Mouse (Mus musculus): ENCODE data around the gene Rasa3. TPM values are rescaled to one million over a fixed set of nuclear protein-coding genes. Genes with fewer than 3 reads are reported as not detected.

Rasa3 gene
- total RNA-seq, 1 experiment from 2014 or later, result 443 TPM

- 0 out of 2 replicates have a peak, but pooled peaks have one; percentile 13 for ATAC-seq (ENCODE audit: extremely low read depth, insufficient number of reproducible peaks, low FRiP score, poor library complexity, severe bottlenecking)
These were observed 81.5 kb downstream of the Rasa3 start for GRCm38 (mm10) chr8:13595861-13596260.

DNA sequence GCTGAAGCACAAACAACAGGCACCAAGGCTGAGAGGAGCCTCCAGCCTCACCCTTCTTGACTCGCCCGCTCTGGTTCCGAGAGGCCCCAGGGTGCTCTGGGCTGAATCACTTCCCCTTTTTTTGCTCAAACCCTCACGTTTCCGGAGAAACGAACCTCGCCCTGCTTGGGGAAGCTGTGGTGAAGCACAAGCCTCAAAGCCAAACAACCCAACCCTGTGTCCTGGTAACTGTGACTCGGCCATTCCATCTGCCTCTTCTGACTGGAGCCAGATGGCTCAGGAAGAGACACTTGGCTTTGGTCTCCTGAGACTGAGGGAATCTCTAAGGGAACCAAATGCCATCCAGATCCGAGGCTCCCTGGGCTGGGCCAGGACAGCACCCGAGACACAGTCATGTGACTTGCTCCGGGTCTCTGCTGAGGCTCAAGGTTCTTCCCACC is 82.5 kb downstream of the Rasa3 start:
- peak; percentile 86 for ATAC-seq (ENCODE audit: extremely low read depth, insufficient number of reproducible peaks, low FRiP score, poor library complexity, severe bottlenecking)

DNA sequence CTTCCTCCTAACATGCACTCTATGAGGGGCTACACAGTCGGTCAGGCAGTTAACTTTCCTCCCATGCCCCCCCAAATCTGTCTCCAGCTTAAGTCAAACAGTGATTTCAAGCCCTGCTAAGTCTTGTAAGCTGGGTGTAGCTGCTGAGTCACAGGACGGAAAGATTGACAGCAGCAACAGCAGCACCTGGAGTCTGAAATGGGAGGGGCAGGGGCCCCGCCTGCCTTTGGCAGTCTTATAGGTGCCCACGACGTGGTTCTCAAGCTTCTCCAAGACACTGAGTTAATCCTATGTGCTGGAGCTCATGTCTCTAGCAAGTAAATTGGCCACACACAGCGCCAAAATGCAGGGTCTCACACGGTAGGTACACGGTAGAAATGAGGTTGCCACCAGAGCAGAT is 84.1 kb downstream of the Rasa3 start:
- ATAC-seq (ENCODE audit: extremely low read depth, insufficient number of reproducible peaks, low FRiP score, poor library complexity, severe bottlenecking), result no peak

- no peak for ATAC-seq (ENCODE audit: extremely low read depth, insufficient number of reproducible peaks, low FRiP score, poor library complexity, severe bottlenecking)
These were observed 86.2 kb downstream of the Rasa3 start for GRCm38 (mm10) chr8:13591246-13591645.

DNA sequence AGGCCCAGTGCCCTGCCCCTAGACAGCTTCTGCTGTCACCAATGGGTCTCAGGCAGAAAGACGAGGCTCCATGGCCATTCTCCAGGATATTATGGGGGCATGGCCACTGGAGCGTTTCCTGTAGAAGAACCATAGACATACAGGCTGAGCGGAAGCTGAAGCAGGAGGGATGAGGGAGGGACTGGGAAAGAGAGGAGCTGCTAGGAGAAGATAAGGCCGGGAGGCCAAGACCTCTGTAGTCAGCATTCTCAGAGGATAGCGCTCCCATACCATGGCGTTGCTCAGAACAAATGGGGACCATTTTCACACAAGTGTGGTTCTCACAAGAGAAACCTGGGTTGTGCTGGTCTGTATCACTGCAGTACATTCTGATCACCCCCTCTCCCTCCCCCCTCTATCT is 88.3 kb downstream of the Rasa3 start:
- ATAC-seq (ENCODE audit: extremely low read depth, insufficient number of reproducible peaks, low FRiP score, poor library complexity, severe bottlenecking), result no peak

GRCm38 (mm10) chr8:13584652-13585051 is 92.8 kb downstream of the Rasa3 start:
- ATAC-seq (ENCODE audit: extremely low read depth, insufficient number of reproducible peaks, low FRiP score, poor library complexity, severe bottlenecking), result no peak

GRCm38 (mm10) chr8:13577869-13578268 is 99.5 kb downstream of the Rasa3 start:
- no peak for ATAC-seq (ENCODE audit: extremely low read depth, insufficient number of reproducible peaks, low FRiP score, poor library complexity, severe bottlenecking)

- no peak for ATAC-seq (ENCODE audit: extremely low read depth, insufficient number of reproducible peaks, low FRiP score, poor library complexity, severe bottlenecking)
These were observed 105.4 kb downstream of the Rasa3 start for GRCm38 (mm10) chr8:13571999-13572398.

GRCm38 (mm10) chr8:13562118-13562517 is 115.3 kb downstream of the Rasa3 start, which contains the start of gene 1700029H14Rik:
Gene 1700029H14Rik, minus strand, starts transcription at chr8:13562461.
- ATAC-seq (ENCODE audit: extremely low read depth, insufficient number of reproducible peaks, low FRiP score, poor library complexity, severe bottlenecking), result peak; percentile 14; the same call in 1 of the 2 replicates

DNA sequence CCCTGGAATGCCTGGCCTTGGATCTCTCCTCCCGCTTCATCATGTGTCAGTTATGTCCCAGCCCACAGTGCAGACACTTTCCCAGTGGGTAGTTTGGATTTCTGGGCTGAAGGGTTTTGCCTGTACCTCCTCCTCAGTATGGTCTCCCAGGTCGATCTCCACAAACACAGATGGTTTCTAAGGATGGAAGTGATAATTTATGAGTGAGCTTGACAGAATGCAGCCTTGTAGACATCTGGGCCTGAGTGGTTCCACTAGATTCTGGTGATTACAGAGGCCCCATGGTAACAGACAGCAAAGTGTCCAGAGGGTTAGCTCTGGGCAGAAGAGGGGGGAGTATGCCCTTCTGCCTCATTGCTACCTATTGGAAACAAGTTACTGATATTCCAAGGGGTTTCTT is 119.9 kb downstream of the Rasa3 start:
- no peak for ATAC-seq (ENCODE audit: extremely low read depth, insufficient number of reproducible peaks, low FRiP score, poor library complexity, severe bottlenecking)

GRCm38 (mm10) chr8:13551574-13551830 is 125.9 kb downstream of the Rasa3 start:
- ATAC-seq (ENCODE audit: extremely low read depth, insufficient number of reproducible peaks, low FRiP score, poor library complexity, severe bottlenecking), result no peak

DNA sequence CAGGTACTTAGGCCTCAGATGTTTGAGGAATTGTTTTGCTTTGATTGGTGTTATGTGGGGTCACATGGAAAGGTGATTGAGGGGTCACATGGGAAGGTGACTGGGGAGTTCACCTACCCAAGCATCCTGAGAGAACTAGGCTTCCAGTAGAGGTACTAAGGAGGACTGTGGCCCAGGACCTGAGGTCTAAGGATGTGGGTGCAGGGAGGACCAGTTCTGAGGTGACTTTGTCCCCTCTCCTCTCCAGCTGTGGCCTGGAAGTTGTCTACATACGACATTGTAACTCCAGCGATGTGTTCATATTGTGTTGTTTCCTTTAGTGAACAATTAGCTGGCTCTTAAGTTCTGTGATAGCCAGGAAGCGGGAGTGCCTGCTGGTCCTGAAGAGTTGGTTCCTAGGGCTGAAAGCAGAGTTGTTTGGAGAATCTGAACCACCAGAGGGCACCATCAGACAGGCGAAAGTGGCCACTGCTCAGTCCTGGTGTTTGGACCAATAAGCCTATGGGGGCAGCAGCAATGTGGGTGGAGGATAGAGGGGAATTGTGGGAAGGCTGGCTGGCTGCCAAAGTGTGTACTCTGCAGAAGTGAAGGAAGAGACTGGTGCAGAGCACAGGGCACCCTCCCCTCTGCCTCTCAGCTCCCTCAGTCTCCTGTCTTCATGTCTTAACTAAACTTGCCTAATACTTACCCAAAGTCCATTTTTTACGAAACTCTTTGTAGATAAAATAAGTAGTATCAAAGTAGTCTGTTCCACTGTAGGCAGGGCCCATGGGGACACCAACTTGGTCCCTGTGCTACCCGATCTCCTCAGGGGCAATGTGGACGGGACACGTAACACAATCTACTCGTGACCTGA is 126.5 kb downstream of the Rasa3 start:
- ATAC-seq (ENCODE audit: extremely low read depth, insufficient number of reproducible peaks, low FRiP score, poor library complexity, severe bottlenecking), result peak; percentile 67

DNA sequence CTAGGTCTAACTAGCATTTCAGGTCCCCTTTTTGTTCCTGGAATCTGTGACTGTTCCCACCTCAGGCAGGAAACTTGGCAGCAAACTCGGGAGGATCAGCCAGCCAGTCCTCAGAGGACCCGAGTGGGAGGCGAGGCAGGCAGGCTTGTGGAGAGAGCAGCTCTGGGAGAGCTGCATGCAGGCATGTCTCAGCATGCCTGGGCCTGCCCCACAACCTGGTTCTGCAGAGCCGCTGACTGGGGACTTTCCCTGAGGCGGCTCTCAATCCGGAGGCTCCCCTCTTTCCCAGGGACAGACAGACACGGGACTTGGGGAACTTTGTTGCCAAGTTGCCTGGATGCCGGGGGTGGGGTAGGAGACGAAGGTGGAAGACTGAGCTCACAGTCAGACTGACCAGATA is 128.6 kb downstream of the Rasa3 start:
- no peak for ATAC-seq (ENCODE audit: extremely low read depth, insufficient number of reproducible peaks, low FRiP score, poor library complexity, severe bottlenecking)

DNA sequence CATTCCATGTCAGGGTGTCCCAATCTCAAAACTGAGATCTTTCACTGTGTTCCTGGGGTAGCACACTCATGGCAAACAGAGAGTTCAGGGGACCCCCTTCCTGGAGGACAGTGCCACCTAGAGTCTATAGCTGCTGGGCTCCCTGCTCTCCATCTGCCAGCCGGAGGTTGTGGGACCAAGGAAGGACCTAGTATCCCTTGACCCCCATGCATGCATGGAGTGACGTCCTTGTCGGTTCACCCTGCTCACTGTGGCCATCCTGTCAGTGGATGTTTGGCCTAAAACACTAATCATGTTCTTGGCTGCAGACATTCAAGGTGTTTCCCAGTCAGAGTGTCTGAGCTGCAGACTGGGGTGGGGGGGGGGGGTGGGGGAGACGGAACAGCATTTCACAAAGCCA is 129.2 kb downstream of the Rasa3 start:
- no peak for ATAC-seq (ENCODE audit: extremely low read depth, insufficient number of reproducible peaks, low FRiP score, poor library complexity, severe bottlenecking)

GRCm38 (mm10) chr8:13546421-13546820 is 131.0 kb downstream of the Rasa3 start:
- no peak for ATAC-seq (ENCODE audit: extremely low read depth, insufficient number of reproducible peaks, low FRiP score, poor library complexity, severe bottlenecking)

DNA sequence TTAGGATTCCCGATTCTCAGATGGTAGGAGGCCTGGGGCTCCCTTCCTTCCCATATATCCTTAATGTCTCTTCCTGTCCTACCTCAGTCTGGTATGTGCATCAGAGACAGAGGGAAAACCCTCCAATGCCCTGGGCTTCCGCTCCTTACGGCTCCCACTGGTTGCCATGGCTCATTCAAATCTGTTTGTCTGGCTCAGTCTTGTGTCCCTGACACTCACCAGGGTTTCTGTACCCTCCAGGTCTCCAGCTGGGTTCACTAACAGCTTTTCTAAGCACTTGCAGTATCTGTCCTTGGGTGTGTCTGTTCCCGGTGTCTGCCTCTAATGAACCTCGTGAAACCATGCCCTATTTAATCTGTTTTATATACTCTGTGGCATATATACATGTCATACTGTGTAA is 135.9 kb downstream of the Rasa3 start:
- no peak for ATAC-seq (ENCODE audit: extremely low read depth, insufficient number of reproducible peaks, low FRiP score, poor library complexity, severe bottlenecking)

DNA sequence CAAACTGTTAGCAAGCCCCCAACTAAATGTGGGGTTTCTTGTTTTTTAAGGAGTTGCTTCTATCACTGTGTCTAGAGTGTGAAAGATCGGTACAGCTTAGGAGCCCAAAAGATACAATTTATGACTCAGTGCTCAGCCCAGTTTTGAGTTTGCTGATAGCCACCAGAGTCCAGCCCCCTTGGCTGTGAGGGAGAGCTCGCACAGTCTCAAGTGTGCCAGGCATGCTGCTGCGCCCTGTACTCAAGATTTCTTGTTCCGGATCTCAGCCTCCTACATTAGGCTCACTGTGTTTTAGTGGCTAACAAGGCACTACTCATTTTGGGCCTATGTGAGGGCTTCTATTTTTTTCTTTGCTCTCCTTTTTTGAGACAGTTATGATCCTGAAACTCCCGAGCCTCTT is 137.3 kb downstream of the Rasa3 start:
- no peak for ATAC-seq (ENCODE audit: extremely low read depth, insufficient number of reproducible peaks, low FRiP score, poor library complexity, severe bottlenecking)

- no peak for ATAC-seq (ENCODE audit: extremely low read depth, insufficient number of reproducible peaks, low FRiP score, poor library complexity, severe bottlenecking)
These were observed 138.6 kb downstream of the Rasa3 start for GRCm38 (mm10) chr8:13538821-13539220.

DNA sequence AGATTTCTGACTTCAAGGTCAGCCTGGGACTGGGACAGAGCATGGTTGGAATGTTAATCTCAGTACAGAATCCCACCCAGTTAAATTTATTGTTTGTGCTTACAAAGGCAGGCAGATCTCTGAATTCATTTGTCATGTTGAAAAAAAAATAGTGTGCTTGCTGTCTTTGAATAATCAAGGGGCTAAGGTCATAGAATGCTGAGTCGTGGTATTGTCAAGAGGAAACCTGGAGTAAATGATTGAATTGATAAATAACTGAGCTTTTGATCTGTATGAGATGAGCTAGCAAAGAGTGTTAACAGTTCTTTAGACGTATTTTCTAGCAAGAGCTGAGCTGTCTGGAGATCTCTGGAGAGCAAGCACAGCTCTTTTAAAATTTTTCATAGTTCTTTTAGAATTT is 140.3 kb downstream of the Rasa3 start:
- no peak for ATAC-seq (ENCODE audit: extremely low read depth, insufficient number of reproducible peaks, low FRiP score, poor library complexity, severe bottlenecking)

DNA sequence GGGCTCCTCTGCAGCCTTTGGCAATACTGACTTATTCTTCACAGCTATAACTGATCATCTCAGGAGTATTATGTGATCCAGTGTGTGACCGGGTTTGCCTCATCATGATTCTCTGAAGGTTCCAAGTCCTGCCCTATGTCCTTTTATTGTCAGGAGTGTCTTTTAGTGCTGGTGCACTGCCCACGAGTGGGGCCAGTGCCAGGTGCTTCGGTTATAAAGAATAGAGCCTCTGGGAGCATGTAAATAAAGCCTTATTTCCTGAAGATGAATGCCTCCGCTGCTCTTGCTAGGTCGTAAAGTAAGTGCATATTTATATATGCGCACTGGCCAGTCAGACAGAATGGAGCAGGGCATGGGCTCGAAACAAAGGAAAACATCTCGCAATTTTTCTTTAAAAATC is 144.3 kb downstream of the Rasa3 start:
- no peak for ATAC-seq (ENCODE audit: extremely low read depth, insufficient number of reproducible peaks, low FRiP score, poor library complexity, severe bottlenecking)

- no peak for ATAC-seq (ENCODE audit: extremely low read depth, insufficient number of reproducible peaks, low FRiP score, poor library complexity, severe bottlenecking)
These were observed 145.7 kb downstream of the Rasa3 start for GRCm38 (mm10) chr8:13531602-13532171.

All from neutrophil, adult 5-6 weeks (primary cell).